Mouse (Mus musculus): ENCODE measurements at regions not wholly inside any gene's neighbourhood (a gene's known extent, or its start where the extent isn't known, plus 50 kb on each side); places are given as distances from the start of the nearest gene placed in this dataset.

GRCm38 (mm10) chr1:127105861-127106260 lies 99.0 kb upstream of the Mgat5 start:
- H3K36me3 ChIP-seq (ENCODE audit: control insufficient read depth, insufficient read depth, low read length), result no peaks in the 10 kb centered on the region
- WGBS, result 89% methylated on average over 8 of the region's 8 CpGs
- no peaks in the 10 kb centered on the region for H3K79me2 ChIP-seq (ENCODE audit: control insufficient read depth, insufficient read depth, low read length)
- TF ChIP-seq CTCF (IDR thresholded peaks at IDR 0.05; ENCODE audit: low read depth, low read length) (no peak), POLR2A (IDR thresholded peaks at IDR 0.05; ENCODE audit: extremely low read depth, insufficient read depth, low read length) (no peak)
- H3K4me1 ChIP-seq (ENCODE audit: control insufficient read depth, insufficient read depth, low read length), result no peaks in the 10 kb centered on the region
- no peak overlapping the region for H3K9ac ChIP-seq (ENCODE audit: low read depth, low read length)
- no peaks in the 10 kb centered on the region for H3K27me3 ChIP-seq (ENCODE audit: control insufficient read depth, insufficient read depth, low read length)
- DNase-seq (ENCODE audit: extremely low read depth, low read depth, low spot score), result no peak
- no peak overlapping the region for H3K27ac ChIP-seq (replicated peaks; ENCODE audit: insufficient read depth, low read depth, low read length)
- no peak overlapping the region for H3K4me3 ChIP-seq (ENCODE audit: insufficient read depth, low read depth, low read length)

GRCm38 (mm10) chr1:127103664-127104063 lies 101.2 kb upstream of the Mgat5 start:
- Histone ChIP-seq H3K79me2 (ENCODE audit: control insufficient read depth, insufficient read depth, low read length) (no peaks in the 10 kb centered on the region), H3K36me3 (ENCODE audit: control insufficient read depth, insufficient read depth, low read length) (no peaks in the 10 kb centered on the region), H3K9ac (ENCODE audit: low read depth, low read length) (no peak overlapping the region), H3K4me1 (ENCODE audit: control insufficient read depth, insufficient read depth, low read length) (no peaks in the 10 kb centered on the region), H3K27ac (replicated peaks; ENCODE audit: insufficient read depth, low read depth, low read length) (no peak overlapping the region), H3K4me3 (ENCODE audit: insufficient read depth, low read depth, low read length) (no peak overlapping the region), H3K27me3 (ENCODE audit: control insufficient read depth, insufficient read depth, low read length) (no peaks in the 10 kb centered on the region)
- 19% methylated on average over 2 of the region's 2 CpGs for WGBS
- no peak for TF ChIP-seq POLR2A (IDR thresholded peaks at IDR 0.05; ENCODE audit: extremely low read depth, insufficient read depth, low read length)
- no peak for TF ChIP-seq CTCF (IDR thresholded peaks at IDR 0.05; ENCODE audit: low read depth, low read length)
- DNase-seq (ENCODE audit: extremely low read depth, low read depth, low spot score), result no peak

GRCm38 (mm10) chr1:127098871-127099420 lies 105.9 kb upstream of the Mgat5 start:
- no peak for DNase-seq (ENCODE audit: extremely low read depth, low read depth, low spot score)
- no peaks in the 10 kb centered on the region for H3K79me2 ChIP-seq (ENCODE audit: control insufficient read depth, insufficient read depth, low read length)

GRCm38 (mm10) chr1:127087616-127088015 lies 117.2 kb upstream of the Mgat5 start:
- H3K27ac ChIP-seq (replicated peaks; ENCODE audit: insufficient read depth, low read depth, low read length), result no peak overlapping the region
- TF ChIP-seq CTCF (IDR thresholded peaks at IDR 0.05; ENCODE audit: low read depth, low read length), result no peak
- H3K36me3 ChIP-seq (ENCODE audit: control insufficient read depth, insufficient read depth, low read length), result no peaks in the 10 kb centered on the region

More at GRCm38 (mm10) chr1:127098871-127099420, 105.9 kb upstream of the Mgat5 start:
- no peak for TF ChIP-seq POLR2A (IDR thresholded peaks at IDR 0.05; ENCODE audit: extremely low read depth, insufficient read depth, low read length)
- no peak for TF ChIP-seq CTCF (IDR thresholded peaks at IDR 0.05; ENCODE audit: low read depth, low read length)
- no peaks in the 10 kb centered on the region for H3K27me3 ChIP-seq (ENCODE audit: control insufficient read depth, insufficient read depth, low read length)
- H3K36me3 ChIP-seq (ENCODE audit: control insufficient read depth, insufficient read depth, low read length), result no peaks in the 10 kb centered on the region
- H3K4me3 ChIP-seq (ENCODE audit: insufficient read depth, low read depth, low read length), result no peak overlapping the region
- H3K4me1 ChIP-seq (ENCODE audit: control insufficient read depth, insufficient read depth, low read length), result no peaks in the 10 kb centered on the region
- H3K9ac ChIP-seq (ENCODE audit: low read depth, low read length), result no peak overlapping the region
- H3K27ac ChIP-seq (replicated peaks; ENCODE audit: insufficient read depth, low read depth, low read length), result no peak overlapping the region

GRCm38 (mm10) chr1:127085988-127086387 lies 118.8 kb upstream of the Mgat5 start:
- Histone ChIP-seq H3K36me3 (ENCODE audit: control insufficient read depth, insufficient read depth, low read length) (no peaks in the 10 kb centered on the region), H3K9ac (ENCODE audit: low read depth, low read length) (no peak overlapping the region), H3K27me3 (ENCODE audit: control insufficient read depth, insufficient read depth, low read length) (no peaks in the 10 kb centered on the region), H3K27ac (replicated peaks; ENCODE audit: insufficient read depth, low read depth, low read length) (no peak overlapping the region), H3K4me1 (ENCODE audit: control insufficient read depth, insufficient read depth, low read length) (no peaks in the 10 kb centered on the region), H3K4me3 (ENCODE audit: insufficient read depth, low read depth, low read length) (no peak overlapping the region), H3K79me2 (ENCODE audit: control insufficient read depth, insufficient read depth, low read length) (no peaks in the 10 kb centered on the region)
- DNase-seq (ENCODE audit: extremely low read depth, low read depth, low spot score), result no peak
- TF ChIP-seq POLR2A (IDR thresholded peaks at IDR 0.05; ENCODE audit: extremely low read depth, insufficient read depth, low read length) (no peak), CTCF (IDR thresholded peaks at IDR 0.05; ENCODE audit: low read depth, low read length) (no peak)
- WGBS, result 75% methylated on average over 4 of the region's 4 CpGs

More at GRCm38 (mm10) chr1:127087616-127088015, 117.2 kb upstream of the Mgat5 start:
- Histone ChIP-seq H3K79me2 (ENCODE audit: control insufficient read depth, insufficient read depth, low read length) (no peaks in the 10 kb centered on the region), H3K27me3 (ENCODE audit: control insufficient read depth, insufficient read depth, low read length) (no peaks in the 10 kb centered on the region), H3K9ac (ENCODE audit: low read depth, low read length) (no peak overlapping the region), H3K4me1 (ENCODE audit: control insufficient read depth, insufficient read depth, low read length) (no peaks in the 10 kb centered on the region), H3K4me3 (ENCODE audit: insufficient read depth, low read depth, low read length) (no peak overlapping the region)
- DNase-seq (ENCODE audit: extremely low read depth, low read depth, low spot score), result no peak

GRCm38 (mm10) chr1:127083761-127084308 lies 121.0 kb upstream of the Mgat5 start:
- Histone ChIP-seq H3K4me3 (ENCODE audit: insufficient read depth, low read depth, low read length) (no peak overlapping the region), H3K36me3 (ENCODE audit: control insufficient read depth, insufficient read depth, low read length) (no peaks in the 10 kb centered on the region), H3K27me3 (ENCODE audit: control insufficient read depth, insufficient read depth, low read length) (no peaks in the 10 kb centered on the region), H3K79me2 (ENCODE audit: control insufficient read depth, insufficient read depth, low read length) (no peaks in the 10 kb centered on the region), H3K9ac (ENCODE audit: low read depth, low read length) (no peak overlapping the region), H3K27ac (replicated peaks; ENCODE audit: insufficient read depth, low read depth, low read length) (no peak overlapping the region), H3K4me1 (ENCODE audit: control insufficient read depth, insufficient read depth, low read length) (no peaks in the 10 kb centered on the region)
- TF ChIP-seq POLR2A (IDR thresholded peaks at IDR 0.05; ENCODE audit: extremely low read depth, insufficient read depth, low read length) (no peak), CTCF (IDR thresholded peaks at IDR 0.05; ENCODE audit: low read depth, low read length) (no peak)
- WGBS, result 41% methylated on average over 3 of the region's 3 CpGs
- peak; percentile 27 for DNase-seq (ENCODE audit: extremely low read depth, low read depth, low spot score)

Data from liver, adult 2 months (tissue).